Mouse (Mus musculus): ENCODE results near the gene Ltv1. TPM values are rescaled to one million over a fixed set of nuclear protein-coding genes. Genes with fewer than 3 reads are reported as not detected.

The Ltv1 gene
- polyA plus RNA-seq (2015; fragmentation: Nextera tagmentation; extraction: Ambion mirVana): 23.0 and 27.1 TPM in 2 replicates

GRCm38 (mm10) chr10:13192731-13193351, at the start of gene Ltv1:
Ltv1 (minus strand) TSS chr10:13193168.
- peaks cover 20% of the 10 kb centered on the region for H3K36me3 ChIP-seq (replicated peaks)
- H3K27ac ChIP-seq (replicated peaks): peak within 1 kb of the TSS; percentile 86
- H3K4me2 ChIP-seq: peak within 1 kb of the TSS; percentile 81
- H3K9me3 ChIP-seq (replicated peaks): no peaks in the 10 kb centered on the region
- peak within 1 kb of the TSS; percentile 84 for H3K4me3 ChIP-seq (replicated peaks)
- peaks cover 11% of the 10 kb centered on the region for H3K4me1 ChIP-seq (replicated peaks)
- under 1% methylated on average over 43 of the region's 43 CpGs for WGBS (ENCODE audit: insufficient replicate concordance)
- H3K27me3 ChIP-seq: no peaks in the 10 kb centered on the region
- peak; percentile 100 for ATAC-seq (ENCODE audit: insufficient read depth)
- peak within 1 kb of the TSS; percentile 66 for H3K9ac ChIP-seq

DNA sequence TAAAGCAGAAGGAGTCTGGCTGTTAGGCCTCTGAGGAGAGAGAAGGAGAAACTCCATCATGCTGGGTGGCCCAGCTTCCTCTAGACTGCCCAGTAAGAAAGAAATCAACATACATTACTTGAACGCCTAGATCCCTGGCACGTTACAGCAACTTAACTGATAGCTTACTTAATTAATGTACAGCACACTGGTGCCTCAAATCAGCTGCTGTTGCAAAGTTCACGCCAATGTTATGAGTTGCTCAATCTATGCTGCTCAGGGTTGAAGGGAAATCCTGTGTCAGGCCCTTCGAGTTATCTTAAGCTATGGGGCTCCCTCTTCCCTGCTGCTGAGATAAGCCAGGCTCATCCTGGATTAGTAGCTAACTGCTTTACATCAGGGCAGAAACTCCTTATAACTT, 47.5 kb upstream of the Ltv1 start:
- H3K9ac ChIP-seq: no peak overlapping the region
- 17% methylated on average over 4 of the region's 4 CpGs for WGBS (ENCODE audit: insufficient replicate concordance)
- H3K4me3 ChIP-seq (replicated peaks): no peak overlapping the region
- H3K27ac ChIP-seq (replicated peaks): no peak overlapping the region
- H3K4me2 ChIP-seq: no peak overlapping the region
- H3K9me3 ChIP-seq (replicated peaks): no peaks in the 10 kb centered on the region
- ATAC-seq (ENCODE audit: insufficient read depth): peak; percentile 47; the same call in 1 of the 2 replicates
- no peaks in the 10 kb centered on the region for H3K36me3 ChIP-seq (replicated peaks)
- H3K4me1 ChIP-seq (replicated peaks): 0 out of 2 replicates have a peak, but pooled peaks cover 4% of the 10 kb centered on the region
- H3K27me3 ChIP-seq: no peaks in the 10 kb centered on the region

- 63% methylated on average over 4 of the region's 4 CpGs for WGBS (ENCODE audit: insufficient replicate concordance)
- 0 out of 2 replicates have a peak, but pooled peaks cover 4% of the 10 kb centered on the region for H3K4me1 ChIP-seq (replicated peaks)
- no peak overlapping the region for H3K4me3 ChIP-seq (replicated peaks)
- H3K27ac ChIP-seq (replicated peaks): no peak overlapping the region
- H3K27me3 ChIP-seq: no peaks in the 10 kb centered on the region
- no peaks in the 10 kb centered on the region for H3K9me3 ChIP-seq (replicated peaks)
- no peak for ATAC-seq (ENCODE audit: insufficient read depth)
- H3K4me2 ChIP-seq: no peak overlapping the region
- H3K9ac ChIP-seq: no peak overlapping the region
- H3K36me3 ChIP-seq (replicated peaks): no peaks in the 10 kb centered on the region
Measured at GRCm38 (mm10) chr10:13238188-13238587, 45.2 kb upstream of the Ltv1 start.

- Histone ChIP-seq H3K9me3 (replicated peaks) (no peaks in the 10 kb centered on the region), H3K4me2 (no peak overlapping the region), H3K4me1 (replicated peaks) (0 out of 2 replicates have a peak, but pooled peaks cover 4% of the 10 kb centered on the region), H3K27me3 (no peaks in the 10 kb centered on the region), H3K9ac (no peak overlapping the region), H3K27ac (replicated peaks) (no peak overlapping the region), H3K4me3 (replicated peaks) (no peak overlapping the region), H3K36me3 (replicated peaks) (no peaks in the 10 kb centered on the region)
- ATAC-seq (ENCODE audit: insufficient read depth): no peak
- WGBS (ENCODE audit: insufficient replicate concordance): 66% methylated on average over 5 of the region's 5 CpGs
Measured at GRCm38 (mm10) chr10:13236866-13237265, 43.9 kb upstream of the Ltv1 start.

DNA sequence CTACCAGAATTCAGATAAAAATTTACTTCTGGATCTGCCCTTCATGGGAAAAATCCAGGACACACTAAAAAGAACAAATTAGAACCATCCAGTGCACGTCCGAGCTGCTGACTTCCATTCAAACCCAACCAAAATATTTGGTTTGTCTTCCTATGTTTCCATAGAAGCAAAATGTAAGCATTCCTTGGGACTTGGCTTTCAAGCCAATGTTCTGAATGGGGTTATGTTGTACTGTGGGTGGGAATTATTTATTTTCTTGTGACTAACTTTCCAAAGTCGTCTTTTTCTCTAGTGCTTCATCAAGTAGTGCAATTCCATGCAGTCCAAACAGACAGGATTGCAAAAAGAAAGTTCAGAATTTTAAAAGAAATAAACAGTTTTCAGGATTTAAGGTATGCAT, 41.5 kb upstream of the Ltv1 start:
- no peak overlapping the region for H3K27ac ChIP-seq (replicated peaks)
- ATAC-seq (ENCODE audit: insufficient read depth): no peak

GRCm38 (mm10) chr10:13233941-13234340, 41.0 kb upstream of the Ltv1 start:
- no peaks in the 10 kb centered on the region for H3K36me3 ChIP-seq (replicated peaks)
- H3K27ac ChIP-seq (replicated peaks): no peak overlapping the region
- no peaks in the 10 kb centered on the region for H3K9me3 ChIP-seq (replicated peaks)
- WGBS (ENCODE audit: insufficient replicate concordance): 61% methylated on average over 10 of the region's 10 CpGs
- H3K4me2 ChIP-seq: no peak overlapping the region
- no peak overlapping the region for H3K4me3 ChIP-seq (replicated peaks)
- H3K9ac ChIP-seq: no peak overlapping the region
- no peak for ATAC-seq (ENCODE audit: insufficient read depth)
- H3K4me1 ChIP-seq (replicated peaks): no peaks in the 10 kb centered on the region
- H3K27me3 ChIP-seq: no peaks in the 10 kb centered on the region

More for the DNA sequence above, 41.5 kb upstream of the Ltv1 start:
- Histone ChIP-seq H3K27me3 (no peaks in the 10 kb centered on the region), H3K9me3 (replicated peaks) (no peaks in the 10 kb centered on the region), H3K4me2 (no peak overlapping the region), H3K4me1 (replicated peaks) (no peaks in the 10 kb centered on the region), H3K9ac (no peak overlapping the region), H3K36me3 (replicated peaks) (no peaks in the 10 kb centered on the region), H3K4me3 (replicated peaks) (no peak overlapping the region)
- 72% methylated on average over 3 of the region's 3 CpGs for WGBS (ENCODE audit: insufficient replicate concordance)

DNA sequence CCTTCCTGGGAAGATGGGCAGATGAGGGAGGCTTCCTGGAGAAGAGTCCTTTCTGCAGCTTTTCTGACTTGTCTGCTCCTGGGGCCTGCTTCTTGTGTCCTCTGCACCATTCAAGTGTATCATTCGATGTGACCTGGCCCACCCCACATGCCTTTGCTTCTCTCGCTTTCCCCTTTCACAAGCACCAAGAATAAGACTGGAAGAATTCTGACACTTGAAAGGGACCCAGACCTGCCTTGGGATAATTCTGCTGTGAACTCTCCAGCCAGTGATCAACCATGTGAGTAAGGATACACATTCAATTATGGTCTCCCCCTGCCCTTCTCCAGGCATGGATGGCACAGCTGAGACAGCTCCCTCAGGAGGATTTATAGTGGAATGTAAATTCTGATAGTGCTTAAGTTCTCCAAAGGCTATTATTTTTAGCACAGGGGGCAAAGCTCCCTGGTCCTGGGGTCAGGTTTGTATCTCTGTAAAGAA, 40.2 kb upstream of the Ltv1 start:
- no peak overlapping the region for H3K9ac ChIP-seq
- H3K4me1 ChIP-seq (replicated peaks): no peaks in the 10 kb centered on the region
- H3K27me3 ChIP-seq: no peaks in the 10 kb centered on the region
- WGBS (ENCODE audit: insufficient replicate concordance): 68% methylated on average over 2 of the region's 2 CpGs
- ATAC-seq (ENCODE audit: insufficient read depth): no peak
- no peak overlapping the region for H3K27ac ChIP-seq (replicated peaks)
- H3K4me2 ChIP-seq: no peak overlapping the region
- no peak overlapping the region for H3K4me3 ChIP-seq (replicated peaks)
- no peaks in the 10 kb centered on the region for H3K36me3 ChIP-seq (replicated peaks)
- no peaks in the 10 kb centered on the region for H3K9me3 ChIP-seq (replicated peaks)

DNA sequence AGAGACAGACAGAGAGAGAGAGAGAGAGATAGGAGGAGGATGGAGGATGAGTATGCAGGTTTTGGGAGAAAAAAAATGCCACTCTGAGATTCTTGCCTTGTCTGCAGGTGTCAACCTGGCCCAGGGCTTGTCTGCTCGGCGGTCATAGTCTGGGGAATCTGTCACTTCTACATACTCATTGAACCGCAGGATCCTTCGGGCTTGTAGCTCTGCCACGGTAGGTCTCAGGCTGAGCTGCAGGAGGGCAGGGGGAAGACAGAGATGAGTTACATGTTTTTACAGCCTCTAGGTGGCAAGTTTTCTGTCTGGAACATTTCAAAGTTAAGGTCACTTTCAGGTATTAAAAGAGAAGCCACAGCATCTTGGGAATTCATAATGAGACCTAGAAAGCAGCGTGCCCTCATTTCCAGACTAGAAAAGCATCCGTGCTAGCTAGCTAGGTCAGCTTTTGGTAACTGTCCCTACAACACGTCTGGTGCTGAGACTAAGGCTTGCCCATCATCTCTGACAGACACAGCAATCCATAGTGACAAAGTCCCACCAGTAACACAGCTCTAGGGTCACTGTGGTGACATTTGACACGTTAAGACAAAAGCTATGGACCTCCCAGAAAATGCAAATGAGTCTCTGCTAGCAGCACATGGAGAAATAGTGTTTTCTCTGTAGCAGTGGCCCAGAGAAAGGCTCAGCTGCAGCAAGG, 39.6 kb upstream of the Ltv1 start:
- Histone ChIP-seq H3K4me2 (no peak overlapping the region), H3K36me3 (replicated peaks) (no peaks in the 10 kb centered on the region), H3K27me3 (no peaks in the 10 kb centered on the region), H3K27ac (replicated peaks) (no peak overlapping the region), H3K9me3 (replicated peaks) (no peaks in the 10 kb centered on the region), H3K4me3 (replicated peaks) (no peak overlapping the region), H3K4me1 (replicated peaks) (no peaks in the 10 kb centered on the region), H3K9ac (no peak overlapping the region)
- ATAC-seq (ENCODE audit: insufficient read depth): no peak
- WGBS (ENCODE audit: insufficient replicate concordance): 70% methylated on average over 9 of the region's 9 CpGs

DNA sequence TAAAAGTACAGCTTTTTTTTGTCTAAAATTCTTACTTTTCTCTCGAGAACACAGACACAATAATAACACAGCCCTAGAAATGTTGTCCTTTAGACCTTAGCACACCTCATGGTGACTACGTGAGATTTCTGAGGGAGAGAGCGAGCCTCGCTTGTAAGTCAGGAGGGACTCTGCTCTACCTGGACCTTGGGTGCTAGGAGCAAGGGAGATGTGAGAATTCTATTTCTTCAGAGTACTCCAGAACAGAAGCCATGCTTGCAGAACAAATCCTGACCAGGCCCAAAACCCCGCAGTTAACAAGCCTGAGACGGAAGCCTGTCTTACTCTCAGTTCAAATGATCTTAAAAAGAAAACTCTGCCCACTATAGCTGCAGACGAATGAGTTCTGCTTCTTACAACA, 37.7 kb upstream of the Ltv1 start:
- no peak overlapping the region for H3K4me3 ChIP-seq (replicated peaks)
- H3K4me1 ChIP-seq (replicated peaks): no peaks in the 10 kb centered on the region
- H3K27ac ChIP-seq (replicated peaks): no peak overlapping the region
- 77% methylated on average over 7 of the region's 7 CpGs for WGBS (ENCODE audit: insufficient replicate concordance)
- no peaks in the 10 kb centered on the region for H3K27me3 ChIP-seq
- no peaks in the 10 kb centered on the region for H3K9me3 ChIP-seq (replicated peaks)
- no peak overlapping the region for H3K4me2 ChIP-seq
- no peaks in the 10 kb centered on the region for H3K36me3 ChIP-seq (replicated peaks)
- no peak for ATAC-seq (ENCODE audit: insufficient read depth)
- no peak overlapping the region for H3K9ac ChIP-seq

DNA sequence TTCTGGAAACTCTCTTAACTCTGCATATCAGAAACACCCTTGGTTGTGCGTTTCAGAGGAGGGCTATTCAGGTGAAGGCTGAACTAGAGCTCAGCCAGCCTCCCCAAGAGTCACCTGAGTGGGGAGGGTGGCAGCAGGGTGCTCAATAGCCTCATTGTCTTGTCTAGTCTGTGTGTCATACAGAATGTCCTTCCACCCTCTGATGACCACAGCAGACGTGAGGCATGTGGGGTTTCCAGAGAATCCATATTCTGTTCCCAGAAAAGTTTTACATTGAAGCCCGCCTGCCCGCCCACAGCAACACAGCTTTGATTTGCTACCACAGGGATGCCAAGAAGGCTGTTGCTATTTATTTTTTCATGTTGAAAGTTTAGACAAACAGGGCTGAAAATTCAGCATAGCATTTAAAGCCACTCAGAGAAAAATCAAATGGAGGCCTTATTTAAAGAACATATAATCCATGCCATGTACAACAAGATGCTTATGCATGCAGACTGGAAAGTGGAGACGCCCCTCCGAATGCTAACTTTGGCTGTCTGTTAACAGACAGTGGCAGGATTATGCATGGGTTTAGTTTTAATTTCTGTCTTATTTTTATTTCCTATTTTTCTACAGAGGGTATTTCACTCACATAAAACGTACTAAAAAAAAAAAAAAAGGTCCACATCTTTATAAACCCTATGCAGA, 32.6 kb upstream of the Ltv1 start:
- WGBS (ENCODE audit: insufficient replicate concordance): 47% methylated on average over 7 of the region's 7 CpGs
- H3K9ac ChIP-seq: no peak overlapping the region
- H3K27ac ChIP-seq (replicated peaks): no peak overlapping the region
- ATAC-seq (ENCODE audit: insufficient read depth): no peak
- no peak overlapping the region for H3K4me2 ChIP-seq
- no peaks in the 10 kb centered on the region for H3K4me1 ChIP-seq (replicated peaks)
- H3K4me3 ChIP-seq (replicated peaks): no peak overlapping the region
- H3K27me3 ChIP-seq: no peaks in the 10 kb centered on the region
- no peaks in the 10 kb centered on the region for H3K36me3 ChIP-seq (replicated peaks)
- no peaks in the 10 kb centered on the region for H3K9me3 ChIP-seq (replicated peaks)

GRCm38 (mm10) chr10:13222135-13222534, 29.2 kb upstream of the Ltv1 start:
- H3K36me3 ChIP-seq (replicated peaks): no peaks in the 10 kb centered on the region
- no peaks in the 10 kb centered on the region for H3K4me1 ChIP-seq (replicated peaks)
- ATAC-seq (ENCODE audit: insufficient read depth): no peak
- no peaks in the 10 kb centered on the region for H3K27me3 ChIP-seq
- H3K27ac ChIP-seq (replicated peaks): no peak overlapping the region
- WGBS (ENCODE audit: insufficient replicate concordance): 63% methylated on average over 3 of the region's 3 CpGs
- H3K9ac ChIP-seq: no peak overlapping the region
- no peaks in the 10 kb centered on the region for H3K9me3 ChIP-seq (replicated peaks)
- no peak overlapping the region for H3K4me2 ChIP-seq
- no peak overlapping the region for H3K4me3 ChIP-seq (replicated peaks)

All from liver, embryonic 15.5 days (tissue).